Mouse (Mus musculus) gastrocnemius, adult 2 months (tissue): Measurements from ENCODE around the gene Gm7029. TPM values are rescaled to one million over a fixed set of nuclear protein-coding genes. Genes with fewer than 3 reads are reported as not detected.

Source experiments
- DNase-seq: peaks from one replicate; pipeline ENCODE4 v3.0.0; 2022
- H3K27ac ChIP-seq: fragments of 200-600 bp; 2 replicates; pipeline ENCODE4 v1.8.1; 2022; ENCODE audit warnings: mild to moderate bottlenecking
- H3K4me3 ChIP-seq: fragments of 200-600 bp; 2 replicates; pipeline ENCODE4 v1.8.1; 2022; ENCODE audit warnings: mild to moderate bottlenecking, moderate library complexity
- CTCF ChIP-seq: fragments of 200-600 bp; IDR thresholded peaks from 2 replicates; pipeline ENCODE4 v1.8.1; 2022; ENCODE audit warnings: antibody characterized with exemption, mild to moderate bottlenecking, moderate library complexity
- intact Hi-C: fragments of 180-260 bp; cut with DNase I; formaldehyde crosslinking; loops from one replicate; pipeline ENCODE4 v1.15.1; 2025
- total RNA-seq, 2 experiments: library from RNA; stranded (reverse); gene quantifications; 2 replicates each; pipeline ENCODE4 v1.2.3; 2021

The Gm7029 gene
- total RNA-seq, 2 experiments from 2014 or later, result not detected

DNA sequence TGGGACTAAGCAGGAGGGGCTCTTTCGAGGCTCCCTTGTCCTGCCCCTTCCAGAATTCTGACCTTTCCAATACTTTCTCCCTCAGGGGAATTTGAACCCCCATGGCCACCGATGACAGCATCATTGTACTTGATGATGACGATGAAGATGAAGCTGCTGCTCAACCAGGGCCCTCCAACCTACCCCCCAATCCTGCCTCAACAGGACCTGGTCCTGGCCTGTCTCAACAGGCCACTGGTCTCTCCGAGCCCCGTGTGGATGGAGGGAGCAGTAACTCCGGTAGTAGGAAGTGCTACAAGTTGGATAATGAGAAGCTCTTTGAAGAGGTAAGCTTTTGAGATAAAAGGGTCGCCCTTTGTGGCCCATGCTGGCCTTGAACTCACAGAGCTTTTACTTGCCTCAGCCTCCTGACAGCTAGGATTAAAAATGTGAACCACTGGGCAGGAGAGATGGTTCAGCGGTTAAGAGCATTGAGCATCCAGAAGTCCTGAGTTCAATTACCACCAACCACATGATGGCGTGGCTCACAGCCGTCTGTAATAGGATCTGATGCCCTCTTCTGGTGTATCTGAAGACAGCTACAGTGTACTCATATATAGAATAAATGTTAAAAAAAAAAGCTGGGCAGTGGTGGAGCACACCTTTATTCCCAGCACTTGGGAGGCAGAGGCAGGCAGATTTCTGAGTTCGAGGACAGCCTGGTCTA lies 36.9 kb downstream of the Gm7029 start:
- intact Hi-C loops, result no loop called here
- no peak for TF ChIP-seq CTCF
- DNase-seq, result no peak

DNA sequence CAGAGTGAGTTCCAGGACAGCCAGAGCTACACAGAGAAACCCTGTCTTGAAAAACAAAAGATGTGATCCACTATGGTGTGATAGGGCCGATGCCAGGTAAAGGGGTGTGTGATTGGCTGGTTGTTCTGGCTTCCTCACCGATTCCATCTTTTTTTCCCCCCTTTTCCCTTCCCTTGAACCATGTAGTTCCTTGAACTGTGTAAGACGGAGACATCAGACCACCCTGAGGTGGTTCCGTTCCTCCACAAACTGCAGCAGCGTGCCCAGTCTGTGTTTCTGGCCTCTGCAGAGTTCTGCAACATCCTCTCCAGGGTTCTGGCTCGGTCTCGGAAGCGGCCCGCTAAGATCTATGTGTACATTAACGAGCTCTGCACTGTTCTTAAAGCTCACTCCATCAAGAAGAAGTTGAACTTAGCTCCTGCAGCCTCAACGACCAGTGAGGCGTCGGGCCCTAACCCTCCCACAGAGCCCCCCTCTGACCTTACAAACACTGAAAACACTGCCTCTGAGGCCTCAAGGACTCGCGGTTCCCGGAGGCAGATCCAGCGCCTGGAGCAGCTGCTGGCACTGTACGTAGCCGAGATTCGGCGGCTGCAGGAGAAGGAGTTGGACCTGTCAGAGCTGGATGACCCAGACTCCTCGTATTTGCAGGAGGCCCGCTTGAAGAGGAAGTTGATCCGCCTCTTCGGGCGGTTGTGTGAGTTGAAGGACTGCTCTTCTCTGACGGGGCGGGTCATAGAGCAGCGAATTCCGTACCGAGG lies 37.6 kb downstream of the Gm7029 start:
- H3K27ac ChIP-seq, result no peak overlapping the region
- H3K4me3 ChIP-seq, result no peak overlapping the region
- no peak for DNase-seq
- TF ChIP-seq CTCF, result no peak
- intact Hi-C loops, result no loop called here

More for the DNA sequence above, 36.9 kb downstream of the Gm7029 start:
- peak overlapping the region; percentile 97 for H3K27ac ChIP-seq
- peak overlapping the region; percentile 92 for H3K4me3 ChIP-seq

DNA sequence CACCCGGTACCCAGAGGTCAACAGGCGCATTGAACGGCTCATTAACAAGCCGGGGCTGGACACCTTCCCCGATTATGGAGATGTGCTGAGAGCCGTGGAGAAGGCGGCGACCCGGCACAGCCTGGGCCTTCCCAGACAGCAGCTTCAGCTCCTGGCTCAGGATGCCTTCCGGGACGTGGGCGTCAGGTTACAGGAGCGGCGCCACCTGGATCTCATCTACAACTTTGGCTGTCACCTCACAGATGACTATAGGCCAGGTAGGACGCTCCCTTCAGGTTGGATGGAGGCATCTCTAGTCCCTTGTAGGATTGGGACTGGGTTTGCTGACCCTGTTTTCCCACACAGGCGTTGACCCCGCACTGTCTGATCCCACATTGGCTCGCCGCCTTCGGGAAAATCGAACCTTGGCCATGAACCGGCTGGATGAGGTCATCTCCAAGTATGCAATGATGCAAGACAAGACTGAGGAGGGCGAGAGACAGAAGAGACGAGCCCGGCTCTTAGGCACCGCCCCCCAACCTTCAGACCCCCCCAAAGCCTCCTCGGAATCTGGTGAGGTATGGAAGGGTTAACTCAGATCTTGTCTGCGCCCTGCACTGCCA lies 38.3 kb downstream of the Gm7029 start:
- H3K27ac ChIP-seq, result no peak overlapping the region
- no peak overlapping the region for H3K4me3 ChIP-seq
- intact Hi-C loops, result no loop called here
- TF ChIP-seq CTCF, result no peak
- DNase-seq, result no peak

DNA sequence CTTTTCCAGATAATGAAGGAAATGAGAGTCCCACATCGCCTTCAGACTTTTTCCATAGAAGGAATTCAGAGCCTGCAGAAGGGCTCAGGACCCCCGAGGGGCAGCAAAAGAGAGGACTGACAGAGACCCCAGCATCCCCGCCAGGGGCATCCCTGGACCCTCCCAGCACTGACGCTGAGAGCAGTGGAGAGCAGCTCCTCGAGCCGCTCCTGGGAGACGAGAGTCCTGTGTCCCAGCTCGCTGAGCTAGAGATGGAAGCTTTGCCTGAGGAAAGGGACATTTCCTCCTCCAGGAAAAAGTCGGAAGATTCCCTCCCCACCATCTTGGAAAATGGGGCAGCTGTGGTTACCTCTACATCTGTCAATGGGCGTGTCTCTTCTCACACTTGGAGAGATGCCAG lies 39.6 kb downstream of the Gm7029 start:
- no peak overlapping the region for H3K4me3 ChIP-seq
- no peak for TF ChIP-seq CTCF
- H3K27ac ChIP-seq, result no peak overlapping the region
- intact Hi-C loops, result no loop called here
- no peak for DNase-seq

DNA sequence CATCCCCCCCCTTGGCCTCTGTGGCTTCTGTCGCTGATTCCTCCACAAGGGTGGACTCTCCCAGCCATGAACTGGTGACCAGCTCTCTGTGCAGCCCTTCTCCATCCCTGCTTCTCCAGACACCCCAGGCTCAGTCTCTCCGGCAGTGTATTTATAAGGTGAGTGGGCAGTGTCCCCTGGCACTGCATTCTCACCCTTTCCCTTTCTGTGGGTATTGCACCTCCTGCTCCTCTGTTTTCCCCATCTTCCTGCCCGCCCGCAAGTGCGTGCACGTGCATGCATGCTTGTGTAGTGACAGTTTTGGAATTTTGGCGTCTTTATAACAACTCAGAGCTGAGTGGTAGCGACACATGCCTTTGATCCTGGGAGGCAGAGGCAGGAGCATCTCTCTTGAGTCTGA lies 40.3 kb downstream of the Gm7029 start:
- no peak overlapping the region for H3K27ac ChIP-seq
- intact Hi-C loops, result no loop called here
- no peak overlapping the region for H3K4me3 ChIP-seq
- TF ChIP-seq CTCF, result no peak
- no peak for DNase-seq

DNA sequence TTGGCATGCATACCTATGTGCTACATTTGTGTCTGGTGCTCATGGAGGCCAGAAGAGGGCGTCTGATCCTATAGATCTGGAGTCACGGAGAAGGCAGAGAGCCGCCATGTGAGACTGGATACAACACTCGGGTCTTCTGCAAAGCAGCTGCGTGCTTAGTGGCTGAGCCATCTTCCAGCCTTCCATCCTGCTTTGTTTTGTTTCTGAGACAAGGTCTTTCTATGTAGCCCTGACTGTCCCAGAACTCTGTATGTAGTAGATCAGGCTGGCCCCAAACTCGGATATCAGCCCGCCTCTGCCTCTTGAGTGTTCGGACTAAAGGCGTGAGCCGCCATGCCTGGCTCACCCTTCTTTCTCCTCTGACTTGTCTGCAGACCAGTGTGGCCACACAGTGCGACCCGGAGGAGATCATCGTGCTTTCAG lies 41.3 kb downstream of the Gm7029 start:
- peak overlapping the region; percentile 87 for H3K27ac ChIP-seq
- intact Hi-C loops, result no loop called here
- no peak for TF ChIP-seq CTCF
- peak overlapping the region; percentile 82 for H3K4me3 ChIP-seq
- DNase-seq, result no peak

DNA sequence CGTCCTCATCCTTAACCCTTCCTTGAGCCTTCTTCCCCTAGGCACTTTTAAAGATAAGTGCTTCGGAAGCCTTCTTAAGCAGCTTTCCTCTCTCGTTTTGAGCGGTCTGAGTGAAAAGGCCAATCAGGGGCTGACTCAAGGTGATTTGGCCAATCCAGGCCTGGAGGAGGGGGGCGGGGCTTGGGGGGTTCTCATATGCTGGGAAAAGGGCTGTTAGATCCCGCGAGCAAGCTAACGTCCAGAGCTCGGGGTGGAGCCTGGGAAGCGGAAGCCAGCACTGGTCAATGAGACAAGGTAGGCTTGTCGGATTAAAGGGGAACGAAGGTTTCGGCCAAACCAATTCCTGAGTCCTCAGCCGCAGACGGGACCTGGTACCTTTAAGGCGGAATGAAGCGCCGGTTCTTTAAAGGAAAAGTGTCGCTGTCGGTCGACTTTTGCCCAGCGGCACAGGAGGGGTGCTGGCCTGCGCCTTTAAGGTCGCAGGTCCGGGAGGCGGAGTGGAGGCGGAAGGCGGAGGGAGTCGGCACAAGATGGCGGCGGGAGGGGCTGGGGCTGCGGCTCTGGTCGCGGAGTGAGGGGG lies 42.1 kb downstream of the Gm7029 start, which contains the start of the genes Tapbp and Zbtb22:
Gene Tapbp, plus strand, starts transcription at position 229 of the 580 bp plus-strand sequence.
Gene Zbtb22, plus strand, starts transcription at position 234 of the 580 bp plus-strand sequence.
- DNase-seq, result peak; percentile 96
- peak within 1 kb of the TSS; percentile 82 for H3K4me3 ChIP-seq
- intact Hi-C loops, result no loop called here
- peak within 1 kb of the TSS; percentile 87 for H3K27ac ChIP-seq
- no peak for TF ChIP-seq CTCF

DNA sequence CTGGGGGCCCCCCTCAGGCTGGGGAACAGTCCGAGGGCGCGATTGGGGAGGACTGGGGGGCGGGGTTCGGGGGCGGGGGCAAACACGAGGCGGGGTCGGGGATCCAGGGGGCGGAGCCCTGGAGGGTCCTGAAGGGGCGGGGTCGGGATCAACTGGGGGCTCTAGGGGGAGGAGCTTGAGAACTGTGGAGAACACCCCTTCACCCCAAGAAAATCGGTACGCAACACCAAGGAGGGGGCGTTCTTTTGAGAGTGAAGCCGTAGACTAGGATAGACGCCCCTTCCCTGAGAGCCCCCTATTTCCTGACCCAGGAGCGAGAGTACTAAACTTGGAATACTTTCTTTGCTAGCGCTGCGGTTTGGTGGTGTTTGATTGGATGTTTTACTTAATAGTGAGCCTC lies 42.7 kb downstream of the Gm7029 start:
- H3K27ac ChIP-seq, result peak overlapping the region; percentile 87
- intact Hi-C loops, result no loop called here

DNA sequence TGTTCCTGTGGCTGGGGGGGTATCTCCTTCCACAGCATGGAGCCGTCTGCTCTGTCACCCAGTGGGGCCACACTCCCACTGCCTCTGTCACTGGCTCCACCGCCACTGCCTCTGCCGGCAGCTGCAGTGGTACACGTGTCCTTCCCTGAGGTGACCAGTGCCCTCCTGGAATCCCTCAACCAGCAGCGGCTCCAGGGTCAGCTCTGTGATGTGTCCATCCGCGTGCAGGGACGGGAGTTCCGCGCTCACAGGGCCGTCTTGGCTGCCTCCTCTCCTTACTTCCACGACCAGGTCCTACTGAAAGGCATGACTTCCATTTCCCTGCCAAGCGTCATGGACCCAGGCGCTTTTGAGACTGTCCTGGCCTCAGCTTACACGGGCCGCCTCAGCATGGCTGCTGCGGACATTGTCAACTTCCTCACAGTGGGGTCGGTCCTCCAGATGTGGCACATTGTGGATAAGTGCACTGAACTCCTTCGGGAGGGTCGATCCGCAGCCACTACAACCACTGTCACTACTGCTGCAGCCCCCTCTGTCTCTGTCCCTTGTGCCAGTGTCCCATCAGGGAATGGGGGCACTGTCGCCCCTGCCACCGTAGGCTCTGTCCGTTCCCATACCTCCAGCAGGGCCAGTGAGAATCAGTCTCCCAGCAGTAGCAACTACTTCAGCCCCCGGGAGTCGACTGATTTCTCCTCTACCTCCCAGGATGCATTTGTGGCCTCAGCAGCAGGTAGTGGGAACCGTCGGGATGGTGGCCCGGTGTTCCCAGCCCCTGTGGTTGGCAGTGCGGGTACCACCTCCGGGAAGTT lies 43.4 kb downstream of the Gm7029 start:
- no peak for TF ChIP-seq CTCF
- intact Hi-C loops, result no loop called here
- no peak for DNase-seq
- H3K4me3 ChIP-seq, result peak overlapping the region; percentile 82
- H3K27ac ChIP-seq, result peak overlapping the region; percentile 87

More for the DNA sequence above, 42.7 kb downstream of the Gm7029 start:
- peak overlapping the region; percentile 82 for H3K4me3 ChIP-seq
- TF ChIP-seq CTCF, result no peak
- DNase-seq, result no peak

DNA sequence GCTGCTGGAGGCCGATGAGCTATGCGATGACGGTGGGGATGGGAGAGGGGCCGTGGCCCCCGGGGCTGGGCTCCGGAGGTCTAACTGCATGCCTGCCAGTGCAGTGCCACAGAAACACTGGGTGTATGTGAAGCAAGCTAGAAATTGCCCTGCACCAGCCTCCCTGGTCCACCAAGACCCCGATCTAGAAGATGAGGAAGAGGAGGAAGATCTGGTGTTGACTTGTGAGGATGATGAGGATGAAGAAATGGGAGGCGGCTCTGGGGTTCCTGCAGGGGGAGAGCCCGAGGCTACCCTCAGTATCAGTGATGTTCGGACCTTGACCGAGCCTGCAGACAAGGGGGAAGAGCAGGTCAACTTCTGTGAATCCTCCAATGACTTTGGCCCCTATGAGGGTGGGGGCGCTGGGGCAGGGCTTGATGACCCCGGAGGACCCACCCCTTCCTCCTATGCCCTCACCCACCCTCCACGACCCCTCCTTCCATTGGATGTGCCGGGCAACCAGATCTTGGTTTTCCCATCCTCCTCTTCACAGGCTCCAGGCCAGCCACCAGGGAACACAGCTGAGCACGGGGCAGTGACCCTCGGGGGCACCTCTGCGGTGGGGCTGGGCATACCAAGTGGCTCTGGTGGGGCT lies 44.1 kb downstream of the Gm7029 start:
- no peak for DNase-seq
- no peak for TF ChIP-seq CTCF
- Histone ChIP-seq H3K4me3 (no peak overlapping the region), H3K27ac (peak overlapping the region; percentile 89)
- intact Hi-C loops, result no loop called here
